Mouse (Mus musculus): ENCODE data around the gene Peg10. TPM values are rescaled to one million over a fixed set of nuclear protein-coding genes. Genes with fewer than 3 reads are reported as not detected.

Peg10 gene
- polyA plus RNA-seq (2014; fragmentation: Illumina TruSeq; extraction: RNeasy Lipid Tissue Mini Kit (QIAGEN cat#74804); ENCODE audit: insufficient read depth, low read depth, low replicate concordance) = 0.80 TPM

DNA sequence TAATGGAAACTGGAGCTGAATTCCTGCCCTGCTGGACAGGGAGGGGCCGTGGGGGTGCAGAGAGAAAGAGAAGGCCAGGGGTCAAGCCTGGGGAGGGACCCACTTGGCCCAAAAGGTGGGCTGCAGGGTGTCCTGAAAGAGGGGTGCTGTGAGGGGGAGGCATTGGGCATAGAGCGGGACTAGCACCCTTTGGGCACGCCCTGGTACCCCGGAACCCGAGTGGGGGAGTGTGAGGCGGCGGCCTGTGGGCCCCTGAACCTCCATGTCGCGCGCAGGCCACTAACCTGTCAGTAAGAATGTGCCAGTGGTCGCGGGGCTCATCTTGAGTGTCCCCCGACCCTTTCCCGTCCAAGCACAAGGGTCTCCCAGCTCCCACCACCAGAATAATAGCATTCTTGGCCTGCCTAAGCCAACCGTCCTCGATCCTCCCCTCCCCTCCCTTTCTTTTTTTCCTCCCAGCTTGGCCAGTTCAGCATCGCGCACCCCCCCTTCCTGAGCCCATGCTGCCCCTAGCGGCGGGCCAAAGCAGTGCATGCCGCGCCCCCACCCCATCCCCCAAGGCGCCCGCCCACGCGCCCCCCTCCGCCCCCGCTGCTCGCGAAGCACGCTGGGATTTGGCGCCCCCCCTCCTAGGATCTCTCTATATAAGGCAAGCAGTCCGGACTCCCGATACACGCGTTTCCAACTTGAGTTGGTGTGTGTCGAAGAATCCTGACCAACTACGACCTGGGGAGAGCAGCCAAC, at the start of gene Peg10, which contains the start of gene Sgce:
Peg10 (plus strand) TSS at position 611 of the 744 bp plus-strand sequence.
Sgce (minus strand) TSS at position 512 of the 744 bp plus-strand sequence.

Other genes starting within 250 kb of the Peg10 start
- 70.3 TPM for gene Col1a2, start 242.5 kb upstream of the Peg10 start, polyA plus RNA-seq (2014; fragmentation: Illumina TruSeq; extraction: RNeasy Lipid Tissue Mini Kit (QIAGEN cat#74804); ENCODE audit: insufficient read depth, low read depth, low replicate concordance)
- 16.0 TPM for gene Casd1, start 146.5 kb upstream of the Peg10 start, polyA plus RNA-seq (2014; fragmentation: Illumina TruSeq; extraction: RNeasy Lipid Tissue Mini Kit (QIAGEN cat#74804); ENCODE audit: insufficient read depth, low read depth, low replicate concordance)
- 65.4 TPM for gene Sgce, start 99 bp upstream of the Peg10 start, polyA plus RNA-seq (2014; fragmentation: Illumina TruSeq; extraction: RNeasy Lipid Tissue Mini Kit (QIAGEN cat#74804); ENCODE audit: insufficient read depth, low read depth, low replicate concordance)
- 6.9 TPM for gene Ppp1r9a, start 155.6 kb downstream of the Peg10 start, polyA plus RNA-seq (2014; fragmentation: Illumina TruSeq; extraction: RNeasy Lipid Tissue Mini Kit (QIAGEN cat#74804); ENCODE audit: insufficient read depth, low read depth, low replicate concordance)